Mouse (Mus musculus): Measurements from ENCODE around the gene Adss.
"Not testable (repeated sequence)": the region's sequence is repeated elsewhere in the genome, so short reads cannot be mapped to it uniquely, and the experiment has no call there.

Gene Adss

DNA sequence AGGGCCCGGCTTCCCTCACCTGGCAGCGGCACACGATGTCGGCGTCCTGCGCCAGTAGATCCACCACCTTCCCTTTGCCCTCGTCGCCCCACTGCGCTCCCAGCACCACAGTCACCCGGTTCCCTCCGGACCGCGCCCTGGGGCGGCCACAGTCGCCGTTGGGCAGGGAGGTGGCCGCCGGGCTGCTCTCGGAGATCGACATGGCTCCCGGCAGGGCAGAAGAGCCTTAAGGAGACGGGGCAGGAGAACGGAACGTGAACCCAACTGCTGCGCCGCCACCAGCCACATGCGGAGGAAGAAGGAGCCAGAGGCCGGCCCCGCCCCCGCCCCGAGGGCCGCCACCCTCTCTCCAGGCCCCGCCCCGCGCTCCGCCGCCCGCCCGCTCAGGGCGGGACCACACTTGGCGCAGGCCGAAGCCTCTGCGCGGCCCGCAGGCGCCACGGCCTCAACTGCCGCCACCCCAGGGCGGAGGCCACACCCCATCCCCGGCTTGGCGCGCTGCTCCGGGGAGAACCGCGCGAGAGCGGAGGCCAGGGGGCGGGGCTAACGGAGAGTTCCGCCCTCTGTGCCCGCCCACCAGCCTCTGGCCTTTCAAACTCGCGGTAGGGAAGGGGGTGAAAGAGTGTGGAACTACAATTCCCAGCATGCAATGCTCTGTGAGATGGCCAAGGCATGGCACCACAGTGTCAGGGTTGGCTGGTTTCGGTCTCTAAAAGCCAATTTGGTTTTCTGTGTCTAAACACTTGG is at the start of gene Adss:
TSS of gene Adss (minus strand) at position 319 of the 747 bp plus-strand sequence.
- DNase-seq (ENCODE audit: low spot score in 2 of 2), result peak; percentile 98

DNA sequence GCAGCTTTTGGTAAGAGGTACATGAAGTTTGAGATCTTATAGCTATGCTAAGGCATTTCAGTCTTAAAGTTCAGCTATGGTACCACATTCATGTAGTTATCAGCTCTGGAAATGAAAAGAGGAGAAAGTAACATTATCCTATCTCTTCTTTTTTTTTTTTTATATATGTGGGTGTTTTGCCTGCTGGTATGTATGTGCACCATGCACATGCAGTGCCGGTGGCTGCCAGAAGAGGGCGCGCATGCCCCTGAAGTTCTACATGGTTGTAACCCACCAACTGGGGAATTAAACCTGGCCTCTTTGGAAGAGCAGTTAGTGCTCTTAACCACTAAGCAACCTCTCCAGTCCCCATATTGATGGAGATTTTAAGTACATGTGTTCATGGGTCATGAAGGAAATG is 49.5 kb upstream of the Adss start:
- DNase-seq (ENCODE audit: low spot score in 2 of 2), result peak in 1 of 2 experiments; percentile 19

DNA sequence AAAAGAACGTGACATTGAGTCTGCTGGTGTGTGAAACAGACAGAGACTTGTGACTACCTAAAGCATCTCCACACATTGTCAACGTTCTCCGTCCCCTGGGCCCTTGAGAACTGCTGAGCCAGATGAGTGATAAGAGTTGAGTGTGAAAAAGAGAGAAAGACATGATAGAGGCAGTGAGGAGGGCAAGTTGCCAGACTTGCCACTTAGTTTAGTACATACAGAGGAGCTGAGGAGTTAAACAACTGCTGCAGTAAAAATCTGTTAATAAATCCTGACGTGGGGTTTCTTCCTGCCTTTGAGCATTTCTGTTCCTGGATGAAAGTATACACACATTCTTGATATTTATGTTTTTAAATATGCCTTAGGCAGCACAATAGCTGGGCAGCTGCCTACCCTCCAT is 31.5 kb upstream of the Adss start:
- DNase-seq (ENCODE audit: low spot score in 2 of 2), result peak; percentile 21 to 24

DNA sequence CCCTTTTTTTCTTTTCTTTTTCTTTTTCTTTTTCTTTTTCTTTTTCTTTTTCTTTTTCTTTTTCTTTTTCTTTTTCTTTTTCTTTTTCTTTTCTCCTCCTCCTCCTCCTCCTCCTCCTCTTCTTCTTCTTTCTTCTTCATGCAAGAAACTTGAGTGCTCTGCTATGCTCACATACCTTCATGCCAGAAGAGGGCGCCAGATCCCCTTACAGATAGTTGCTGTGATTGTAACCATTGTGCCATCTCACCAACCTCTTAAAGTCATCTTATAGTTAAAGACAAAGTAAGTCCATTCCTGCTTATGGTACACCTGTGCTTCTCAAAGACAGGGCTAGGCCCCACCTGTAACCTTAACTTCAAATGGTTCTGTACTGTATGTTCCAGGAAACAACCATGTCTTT is 10.5 kb upstream of the Adss start:
- DNase-seq (ENCODE audit: low spot score in 2 of 2), result not testable (repeated sequence)

DNA sequence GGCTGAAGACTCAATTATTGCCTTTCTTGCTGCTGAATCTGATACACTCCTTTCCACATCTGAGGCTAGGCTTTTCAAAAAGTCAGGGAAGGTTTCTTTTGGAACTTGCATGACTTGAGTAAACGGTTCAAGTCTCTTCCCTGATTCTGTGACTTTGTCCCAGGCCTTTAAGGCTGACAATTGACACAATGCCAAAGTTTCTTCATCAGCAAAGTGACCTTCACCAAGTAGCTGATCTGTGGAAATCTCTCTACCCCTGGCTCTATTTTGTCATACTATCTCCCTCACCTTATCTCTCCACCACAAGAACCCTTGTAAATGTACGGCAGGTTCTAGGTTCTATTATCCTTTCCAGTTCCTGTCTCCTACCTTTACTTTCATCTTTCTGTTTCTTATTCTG is 7.2 kb upstream of the Adss start:
- DNase-seq (ENCODE audit: low spot score in 2 of 2), result no peak

- DNase-seq (ENCODE audit: low spot score in 2 of 2), result peak in 1 of 2 experiments; percentile 31
These were observed 942 bp upstream of the Adss start for GRCm38 (mm10) chr1:177797151-177797755.

DNA sequence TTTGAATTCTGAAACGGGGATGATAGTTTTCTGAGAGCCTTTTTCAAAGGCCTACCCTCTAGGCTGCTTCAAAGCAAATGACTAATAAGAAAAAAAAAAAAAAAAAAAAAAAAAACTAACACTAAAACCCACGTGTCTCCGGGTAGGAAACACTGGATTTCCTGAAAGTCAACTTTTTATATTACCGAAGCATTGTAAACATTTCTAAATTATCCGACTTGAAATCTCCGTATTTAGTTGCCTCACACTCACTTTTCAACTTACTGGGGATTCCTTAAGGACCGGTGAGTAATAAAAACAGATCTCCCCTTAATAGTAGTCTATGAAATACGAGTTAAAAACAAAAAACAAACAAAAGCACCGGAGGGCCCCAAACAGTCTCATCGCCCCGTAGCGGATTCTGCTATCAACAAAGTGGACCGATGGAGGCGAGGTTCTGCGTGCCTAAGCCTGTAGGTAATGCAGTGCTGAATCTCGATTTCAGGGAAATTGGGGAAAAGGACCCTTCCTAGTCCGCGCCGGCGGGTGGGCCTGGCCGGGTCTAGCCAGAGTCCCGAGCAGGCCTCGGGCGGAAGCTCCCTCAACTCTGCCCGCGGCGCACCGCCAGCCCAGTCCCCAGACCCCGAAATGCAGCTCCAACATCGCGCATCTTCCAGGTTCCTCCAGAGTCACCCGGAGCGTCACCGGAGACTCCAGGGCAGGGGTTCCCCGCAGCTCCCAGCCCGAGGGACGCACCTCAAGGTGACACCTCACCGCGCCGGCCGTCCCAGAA is 704 bp downstream of the Adss start:
- DNase-seq (ENCODE audit: low spot score in 2 of 2), result peak; percentile 65 to 67

GRCm38 (mm10) chr1:177794866-177795265 is 1.4 kb downstream of the Adss start:
- DNase-seq (ENCODE audit: low spot score in 2 of 2), result peak in 1 of 2 experiments; percentile 28

DNA sequence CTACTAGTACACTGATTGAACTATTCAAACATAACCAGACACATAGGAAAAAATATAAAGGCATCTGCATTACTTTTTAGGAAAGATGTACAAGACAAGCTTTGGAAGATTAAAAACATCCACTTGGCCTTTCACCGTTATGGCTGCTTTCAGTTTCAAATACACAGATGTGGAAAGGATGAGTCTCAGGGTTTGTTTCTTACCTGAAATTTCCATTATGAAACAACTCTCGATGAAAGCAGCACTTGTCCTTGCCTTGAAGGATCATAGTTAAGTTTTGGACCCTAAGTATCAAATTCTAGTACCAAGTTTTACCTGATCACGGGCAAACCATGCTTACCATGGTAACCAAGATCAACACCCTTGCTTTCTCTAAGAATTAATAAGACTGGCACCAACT is 3.5 kb downstream of the Adss start:
- DNase-seq (ENCODE audit: low spot score in 2 of 2), result no peak

DNA sequence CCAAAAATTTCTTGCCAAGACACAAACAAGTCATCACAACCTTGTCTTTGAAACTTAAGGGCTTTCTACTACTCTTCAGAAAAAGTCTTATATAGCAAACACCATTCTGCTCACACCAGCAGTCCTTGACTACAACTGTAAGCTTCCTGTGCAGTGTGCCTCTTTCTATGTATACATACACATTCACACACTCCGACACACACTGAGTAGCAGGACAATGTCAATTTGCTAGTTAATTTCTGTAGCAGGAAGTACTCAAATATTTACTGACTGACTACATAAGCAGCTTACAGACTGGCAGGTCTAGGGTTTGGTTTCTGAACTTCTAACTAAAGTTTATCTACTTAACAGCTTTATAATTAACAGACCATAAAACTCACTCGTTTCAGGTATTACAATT is 18.9 kb downstream of the Adss start:
- no peak for DNase-seq (ENCODE audit: low spot score in 2 of 2)

DNA sequence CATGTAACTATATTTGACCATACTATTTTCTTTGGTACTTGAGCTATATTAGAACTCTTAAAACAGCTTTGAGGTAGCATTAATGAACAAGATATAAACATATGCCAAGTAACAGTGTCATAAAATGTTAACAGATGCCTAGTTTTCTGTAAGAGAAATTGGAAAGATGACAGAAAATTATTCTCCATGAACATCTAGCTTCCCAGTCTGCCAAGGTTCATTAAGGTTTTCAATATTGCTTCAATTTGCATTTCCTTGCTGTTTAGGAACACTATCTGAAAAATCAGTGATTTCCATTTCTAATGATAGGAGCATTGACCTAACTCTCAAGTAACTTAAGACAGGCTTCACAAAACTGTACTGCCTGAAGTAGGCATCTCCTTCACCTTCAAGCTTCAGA is 27.4 kb downstream of the Adss start:
- DNase-seq (ENCODE audit: low spot score in 2 of 2), result no peak

DNA sequence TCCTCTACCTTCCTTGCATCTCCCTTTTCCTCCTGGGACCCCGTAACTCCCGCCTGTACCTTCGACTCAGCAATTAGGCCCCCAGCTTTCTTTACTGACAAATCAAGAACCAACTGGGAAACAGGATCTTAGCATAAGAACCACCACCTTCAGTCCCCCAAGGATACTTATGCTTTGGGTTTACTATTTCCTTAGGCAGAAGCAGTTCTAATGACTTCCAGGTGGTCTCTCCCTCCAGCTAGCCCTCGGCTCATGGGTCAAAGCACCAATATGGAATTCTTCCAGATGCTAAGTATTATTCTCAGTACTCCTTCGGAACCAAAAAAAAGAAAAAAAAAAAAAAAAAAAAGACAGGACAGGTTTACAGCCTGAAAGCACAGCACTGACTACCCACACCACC is 39.1 kb downstream of the Adss start:
- no peak for DNase-seq (ENCODE audit: low spot score in 2 of 2)

GRCm38 (mm10) chr1:177753496-177753895 is 42.8 kb downstream of the Adss start:
- DNase-seq (ENCODE audit: low spot score in 2 of 2), result no peak

DNA sequence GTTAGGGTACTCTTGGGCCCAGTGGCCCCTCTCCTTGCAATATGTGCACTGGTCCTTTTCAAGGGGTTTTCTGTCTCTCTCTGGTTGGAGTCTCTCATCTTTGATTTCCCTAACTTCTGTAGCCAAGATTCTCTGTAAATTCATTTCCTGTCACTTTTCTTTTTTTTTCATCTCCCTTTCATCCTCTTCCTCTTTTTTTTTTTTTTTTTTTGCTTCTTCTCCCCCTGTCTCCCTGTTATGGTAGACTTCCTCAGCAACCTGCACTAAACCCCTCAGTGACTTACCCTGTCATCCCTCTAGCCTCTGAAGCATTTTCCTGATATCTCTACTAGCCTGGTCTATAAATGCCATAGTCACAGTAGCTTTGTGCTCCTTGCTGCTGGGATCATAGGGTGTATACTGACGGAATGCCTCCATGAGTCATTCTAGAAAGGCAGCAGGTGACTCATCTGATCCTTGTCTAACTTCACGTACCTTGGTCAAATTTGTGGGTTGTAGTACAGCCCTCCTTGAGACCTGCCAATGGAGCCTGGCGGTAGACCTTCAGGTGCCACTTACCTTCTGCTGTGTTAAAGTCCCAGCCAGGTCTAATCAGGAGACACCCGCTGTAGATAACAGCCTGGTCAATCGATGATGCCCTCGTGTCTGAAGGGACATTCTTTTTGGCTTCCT is 48.3 kb downstream of the Adss start:
- no peak for DNase-seq (ENCODE audit: low spot score in 2 of 2)

GRCm38 (mm10) chr1:177744521-177745325 is 51.6 kb downstream of the Adss start:
- no peak for DNase-seq (ENCODE audit: low spot score in 2 of 2)

GRCm38 (mm10) chr1:177742119-177742518 is 54.2 kb downstream of the Adss start:
- no peak for DNase-seq (ENCODE audit: low spot score in 2 of 2)

DNA sequence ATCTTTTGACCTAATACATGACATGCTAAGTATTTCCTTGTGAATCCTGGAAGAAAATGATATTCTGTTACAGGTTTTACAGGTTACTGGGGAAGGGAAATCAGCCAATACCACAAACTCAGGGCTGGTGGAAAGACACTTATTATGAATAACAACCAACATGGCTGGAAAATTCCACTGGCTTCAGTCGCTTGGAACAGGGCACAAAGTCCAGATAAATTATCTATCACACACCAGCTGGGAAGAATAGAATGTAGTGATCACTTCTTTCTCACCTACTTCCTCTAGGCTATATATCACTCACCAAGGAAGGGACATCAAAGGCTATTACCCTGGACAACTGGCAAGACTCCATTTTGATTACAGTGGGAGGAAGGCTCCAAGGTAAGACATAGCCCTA is 55.6 kb downstream of the Adss start:
- no peak for DNase-seq (ENCODE audit: low spot score in 2 of 2)

DNA sequence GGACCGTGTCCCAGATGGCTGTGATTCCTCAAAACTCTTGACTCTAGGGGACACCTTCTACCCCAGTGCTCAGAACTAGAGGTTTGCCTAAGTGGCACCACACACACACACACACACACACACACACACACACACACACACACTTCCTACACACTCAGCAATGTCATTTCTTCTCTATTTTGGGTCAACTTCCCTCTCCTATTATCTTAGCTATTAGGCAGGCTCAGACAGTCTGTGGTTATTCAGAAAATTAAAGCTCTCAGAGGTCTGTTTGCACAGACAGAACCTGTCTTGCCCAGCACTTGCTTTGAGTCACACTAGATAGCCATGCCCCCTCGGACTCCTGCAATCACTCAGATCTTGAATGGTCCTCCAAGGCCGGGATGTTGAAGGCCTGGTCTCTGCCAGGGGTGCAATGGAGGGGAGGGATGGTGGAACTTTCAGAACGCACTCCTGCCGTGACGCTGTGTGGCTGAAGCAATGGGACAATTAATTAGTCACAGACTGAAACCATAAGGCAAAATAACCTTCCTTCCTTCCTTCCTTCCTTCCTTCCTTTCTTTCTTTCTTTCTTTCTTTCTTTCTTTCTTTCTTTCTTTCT is 58.7 kb downstream of the Adss start:
- no peak for DNase-seq (ENCODE audit: low spot score in 2 of 2)

- DNase-seq (ENCODE audit: low spot score in 2 of 2), result no peak
These were observed 64.3 kb downstream of the Adss start for GRCm38 (mm10) chr1:177731973-177732372.

DNA sequence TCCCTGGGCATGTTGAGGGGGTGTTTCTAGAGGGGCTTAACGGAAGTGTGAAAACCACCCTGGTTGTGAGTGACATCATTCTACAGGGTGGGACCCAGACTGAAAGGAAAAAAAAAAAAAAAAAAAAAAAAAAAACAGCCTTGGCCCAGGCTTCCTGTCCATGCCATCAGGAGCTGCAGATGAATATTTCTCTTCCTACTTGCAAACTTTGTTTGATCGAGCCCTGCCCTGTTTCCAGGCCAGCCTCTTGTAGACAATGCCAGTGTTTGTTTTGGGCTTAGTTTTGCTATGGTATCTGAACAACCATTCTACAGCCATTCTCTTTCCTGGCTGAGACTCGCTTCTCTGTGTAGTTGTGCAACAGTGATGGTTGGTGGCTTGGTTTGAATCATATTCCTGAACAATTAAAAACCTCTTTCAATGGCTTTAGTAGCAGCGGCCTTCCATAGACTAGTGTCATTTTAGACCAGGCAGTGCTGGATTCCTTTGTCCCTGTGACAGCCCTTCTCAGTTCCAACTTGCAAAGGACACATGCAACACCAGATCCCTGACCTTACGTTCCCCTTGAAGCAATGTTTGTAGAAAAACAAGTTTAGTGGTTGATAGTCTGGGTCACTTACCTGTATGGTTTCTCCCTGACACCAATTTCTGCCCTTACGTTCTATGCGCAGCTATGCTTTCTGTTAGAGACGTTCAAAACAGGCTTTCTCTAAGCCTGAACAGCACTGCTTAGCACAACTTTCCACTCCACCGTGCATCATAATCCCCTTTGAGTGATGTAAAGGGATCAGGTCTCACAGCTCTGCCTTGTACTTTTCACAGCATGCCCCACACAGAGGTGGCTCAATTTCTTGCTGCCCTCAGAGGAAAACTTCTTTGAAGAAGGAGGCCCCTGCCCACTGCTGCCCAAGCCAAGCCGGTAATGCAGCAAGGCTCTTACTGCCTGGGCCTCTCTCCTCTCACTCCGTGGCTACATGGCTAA is 67.0 kb downstream of the Adss start, which contains the start of gene 1700016C15Rik:
TSS of gene 1700016C15Rik (plus strand) at position 772 of the 982 bp plus-strand sequence.
- no peak for DNase-seq (ENCODE audit: low spot score in 2 of 2)

Measured in right cerebral cortex, postnatal 10 days (tissue).